In the genomic region with DNA sequence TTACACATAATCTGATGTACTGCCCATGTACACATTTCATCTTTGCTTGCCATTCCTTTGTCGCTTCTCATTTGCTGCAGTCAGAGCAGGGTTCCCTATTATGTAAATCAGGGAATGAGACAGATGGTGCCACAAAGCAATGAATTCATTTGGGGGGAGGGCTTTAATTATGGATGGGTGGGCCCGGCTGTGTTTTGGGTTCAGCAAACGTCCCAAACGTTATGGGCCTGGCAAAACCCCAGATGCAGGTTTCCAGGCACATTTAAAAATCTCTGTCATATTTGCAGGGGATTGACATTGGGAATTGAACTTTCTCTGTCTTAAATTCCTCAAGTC, we compare ENCODE assay signal across 19 mouse cellular contexts.
A peak's percentile ranks its signal among the peaks of the same experiment; 100 is the strongest.
DNase-seq lines count a peak whose midpoint lies in the region; ATAC-seq and TF ChIP-seq lines count a peak whose summit lies in the region.
"Had no signal": no experiment of that assay in that cellular context is flagged by ENCODE, and none has a peak within 500 bp of the region (broad histone marks: within the 10 kb centered on the region; RNA-seq: fewer than 3 reads in every experiment).

No protein-coding gene starts in this region.

- H3K27me3 ChIP-seq in forebrain, embryonic 12.5 days, result no peaks in the 10 kb centered on the region
- no peaks in the 10 kb centered on the region for H3K27me3 ChIP-seq in hindbrain, embryonic 13.5 days
- no peaks in the 10 kb centered on the region for H3K27me3 ChIP-seq in midbrain, embryonic 14.5 days (ENCODE audit: control insufficient read depth, insufficient read depth, low read length)

- TF ChIP-seq CTCF in layer of hippocampus, adult 2 months (conservative IDR thresholded peaks at IDR 0.05), result no peak

- peak overlapping the region; percentile 32 for H3K27ac ChIP-seq in forebrain, embryonic 12.5 days
- peak overlapping the region; percentile 75 for H3K27ac ChIP-seq in hindbrain, embryonic 13.5 days
- peak overlapping the region; percentile 64; the same call in 1 of the 2 replicates for H3K27ac ChIP-seq in midbrain, embryonic 14.5 days (replicated peaks; ENCODE audit: low read depth, low read length)
- H3K27ac ChIP-seq in layer of hippocampus, adult 2 months, result no peak overlapping the region
- H3K27ac ChIP-seq: gastrocnemius, adult 2 months; kidney, postnatal 0 days had no signal

- 11% methylated on average over 4 of the region's 4 CpGs for WGBS in forebrain, embryonic 12.5 days
- 12% methylated on average over 4 of the region's 4 CpGs for WGBS in hindbrain, embryonic 13.5 days
- 7% methylated on average over 4 of the region's 4 CpGs for WGBS in midbrain, embryonic 14.5 days

- no peaks in the 10 kb centered on the region for H3K9me3 ChIP-seq in forebrain, embryonic 12.5 days
- no peaks in the 10 kb centered on the region for H3K9me3 ChIP-seq in hindbrain, embryonic 13.5 days
- H3K9me3 ChIP-seq in midbrain, embryonic 14.5 days (ENCODE audit: control insufficient read depth, low read length), result peaks cover 4% of the 10 kb centered on the region; the same call in 1 of the 2 replicates

- H3K4me1 ChIP-seq in forebrain, embryonic 12.5 days, result peaks cover 15% of the 10 kb centered on the region
- H3K4me1 ChIP-seq in hindbrain, embryonic 13.5 days (replicated peaks), result peaks cover 17% of the 10 kb centered on the region
- peaks cover 9% of the 10 kb centered on the region; the same call in 1 of the 2 replicates for H3K4me1 ChIP-seq in midbrain, embryonic 14.5 days (ENCODE audit: control insufficient read depth, insufficient read depth, low read length)

- no peak overlapping the region for H3K4me3 ChIP-seq in forebrain, embryonic 12.5 days (replicated peaks)
- no peak overlapping the region for H3K4me3 ChIP-seq in hindbrain, embryonic 13.5 days
- H3K4me3 ChIP-seq in midbrain, embryonic 14.5 days (replicated peaks; ENCODE audit: low read depth, low read length), result no peak overlapping the region
- no peak overlapping the region for H3K4me3 ChIP-seq in layer of hippocampus, adult 2 months
- H3K4me3 ChIP-seq: gastrocnemius, adult 2 months had no signal

- no peak overlapping the region for H3K9ac ChIP-seq in forebrain, embryonic 12.5 days
- no peak overlapping the region for H3K9ac ChIP-seq in hindbrain, embryonic 13.5 days
- no peak overlapping the region for H3K9ac ChIP-seq in midbrain, embryonic 14.5 days (replicated peaks; ENCODE audit: low read length)

- no peaks in the 10 kb centered on the region for H3K36me3 ChIP-seq in forebrain, embryonic 12.5 days (replicated peaks)
- no peaks in the 10 kb centered on the region for H3K36me3 ChIP-seq in hindbrain, embryonic 13.5 days
- no peaks in the 10 kb centered on the region for H3K36me3 ChIP-seq in midbrain, embryonic 14.5 days (ENCODE audit: control insufficient read depth, insufficient read depth, low read length)

- peak; percentile 87 for ATAC-seq in forebrain, embryonic 12.5 days (ENCODE audit: low FRiP score)
- ATAC-seq in hindbrain, embryonic 13.5 days (ENCODE audit: low FRiP score), result peak; percentile 63; the same call in 1 of the 2 replicates
- peak; percentile 60; the same call in 1 of the 2 replicates for ATAC-seq in midbrain, embryonic 14.5 days (ENCODE audit: low FRiP score, low TSS enrichment)
- ATAC-seq: CD4-positive, CD25-positive, alpha-beta regulatory T cell, adult 4 months; intestine, postnatal 0 days had no signal

- no peak overlapping the region for H3K4me2 ChIP-seq in forebrain, embryonic 12.5 days
- no peak overlapping the region for H3K4me2 ChIP-seq in hindbrain, embryonic 13.5 days
- H3K4me2 ChIP-seq in midbrain, embryonic 14.5 days (ENCODE audit: low read length), result no peak overlapping the region
- H3K4me2 ChIP-seq: heart, embryonic 11.5 days had no signal

- DNase-seq in brain, embryonic 18.5 days (ENCODE audit: low read depth, low spot score), result peak; percentile 61
- peak; percentile 59 for DNase-seq in midbrain, embryonic 14.5 days
- no peak for DNase-seq in ovary, postnatal 36 days (ENCODE audit: low spot score)
- DNase-seq in layer of hippocampus, adult 2 months (ENCODE audit: low spot score in 2 of 2), result no peak
- no peak for DNase-seq in adrenal gland, adult 18-20 months (ENCODE audit: low spot score in 2 of 2)
- no peak for DNase-seq in gastrocnemius, postnatal 14 days
- DNase-seq: adrenal gland, postnatal 10 days; cerebellum, postnatal 25 days; gastrocnemius, adult 2 months; heart, postnatal 36 days; liver; lung, adult 18-20 months; lung, postnatal 4 days had no signal

- intact Hi-C loops in gastrocnemius, postnatal 14 days (cut with DNase I; ENCODE audit: low total_unique reads), result no loop called here

Comparison
In these comparisons a context has a peak if more than half of its experiments do, and no peak if none do; other contexts are left out.
1. DNase-seq: peak in brain, embryonic 18.5 days (single experiment) and midbrain, embryonic 14.5 days (single experiment); none in ovary, postnatal 36 days (single experiment), layer of hippocampus, adult 2 months (0 of 2), adrenal gland, adult 18-20 months (0 of 2) and gastrocnemius, postnatal 14 days (single experiment).
2. Peak in every context shown above with its lines, with median percentiles within 50 percentile points of each other: ATAC-seq.